Mouse (Mus musculus) induced T-regulatory cell, adult 2 months (primary cell): ENCODE measurements around the gene Cacnb1.
A peak's percentile ranks its signal among the peaks of the same experiment; 100 is the strongest.

Source experiments
- DNase-seq: peaks from one replicate; pipeline ENCODE4 v3.0.0-alpha.2; 2012; ENCODE audit warnings: low read depth

Cacnb1 gene

GRCm38 (mm10) chr11:97986738-97987465, 35.9 kb downstream of the Cacnb1 start:
- DNase-seq, result no peak

GRCm38 (mm10) chr11:97985727-97986677, 36.8 kb downstream of the Cacnb1 start, which contains the start of gene Plxdc1:
Gene Plxdc1 (minus strand): TSS chr11:97986444.
- DNase-seq, result peak; percentile 80

GRCm38 (mm10) chr11:97983983-97984382, 38.9 kb downstream of the Cacnb1 start:
- DNase-seq, result peak; percentile 53

GRCm38 (mm10) chr11:97983506-97983905, 39.3 kb downstream of the Cacnb1 start:
- no peak for DNase-seq

GRCm38 (mm10) chr11:97982721-97983120, 40.1 kb downstream of the Cacnb1 start:
- DNase-seq, result no peak

- no peak for DNase-seq
Observed at GRCm38 (mm10) chr11:97980531-97980966, 42.3 kb downstream of the Cacnb1 start.

GRCm38 (mm10) chr11:97979824-97980495, 42.9 kb downstream of the Cacnb1 start:
- DNase-seq, result no peak

GRCm38 (mm10) chr11:97978392-97978791, 44.4 kb downstream of the Cacnb1 start:
- DNase-seq, result no peak

GRCm38 (mm10) chr11:97977797-97978196, 45.0 kb downstream of the Cacnb1 start:
- DNase-seq, result peak; percentile 54

GRCm38 (mm10) chr11:97974746-97975145, 48.1 kb downstream of the Cacnb1 start:
- DNase-seq, result no peak

GRCm38 (mm10) chr11:97974141-97974540, 48.7 kb downstream of the Cacnb1 start:
- DNase-seq, result no peak

GRCm38 (mm10) chr11:97972434-97972833, 50.4 kb downstream of the Cacnb1 start:
- peak; percentile 51 for DNase-seq

- DNase-seq, result no peak
Observed at GRCm38 (mm10) chr11:97971232-97971631, 51.6 kb downstream of the Cacnb1 start.

- DNase-seq, result no peak
Observed at GRCm38 (mm10) chr11:97970771-97971170, 52.1 kb downstream of the Cacnb1 start.

GRCm38 (mm10) chr11:97968385-97968784, 54.4 kb downstream of the Cacnb1 start:
- DNase-seq, result no peak

GRCm38 (mm10) chr11:97967114-97967513, 55.7 kb downstream of the Cacnb1 start:
- no peak for DNase-seq

- peak; percentile 58 for DNase-seq
Observed at GRCm38 (mm10) chr11:97960907-97961306, 61.9 kb downstream of the Cacnb1 start.

GRCm38 (mm10) chr11:97959300-97959680, 63.5 kb downstream of the Cacnb1 start:
- no peak for DNase-seq

- DNase-seq, result peak; percentile 60
Observed at GRCm38 (mm10) chr11:97958641-97959299, 64.1 kb downstream of the Cacnb1 start.

GRCm38 (mm10) chr11:97956905-97957560, 65.8 kb downstream of the Cacnb1 start:
- DNase-seq, result peak; percentile 40

- peak; percentile 76 for DNase-seq
Observed at GRCm38 (mm10) chr11:97955915-97956314, 66.9 kb downstream of the Cacnb1 start.
